Mouse (Mus musculus) gastrocnemius, postnatal 4 days (tissue): ENCODE results near the gene Nradd. TPM values are rescaled to one million over a fixed set of nuclear protein-coding genes. Genes with fewer than 3 reads are reported as not detected.
A peak's percentile ranks its signal among the peaks of the same experiment; 100 is the strongest.

Experiments
- DNase-seq, 2 experiments: peaks; one replicate each; pipeline ENCODE4 v3.0.0; 2021 to 2022; ENCODE audit warnings: low spot score in 2 of 2, mixed read lengths in 2 of 2
- total RNA-seq, 2 experiments: library from RNA; stranded (reverse); gene quantifications; 2 replicates each; pipeline ENCODE4 v1.2.3; 2021

Gene Nradd
- total RNA-seq, 2 experiments from 2014 or later: 4.0 to 4.3 TPM

DNA sequence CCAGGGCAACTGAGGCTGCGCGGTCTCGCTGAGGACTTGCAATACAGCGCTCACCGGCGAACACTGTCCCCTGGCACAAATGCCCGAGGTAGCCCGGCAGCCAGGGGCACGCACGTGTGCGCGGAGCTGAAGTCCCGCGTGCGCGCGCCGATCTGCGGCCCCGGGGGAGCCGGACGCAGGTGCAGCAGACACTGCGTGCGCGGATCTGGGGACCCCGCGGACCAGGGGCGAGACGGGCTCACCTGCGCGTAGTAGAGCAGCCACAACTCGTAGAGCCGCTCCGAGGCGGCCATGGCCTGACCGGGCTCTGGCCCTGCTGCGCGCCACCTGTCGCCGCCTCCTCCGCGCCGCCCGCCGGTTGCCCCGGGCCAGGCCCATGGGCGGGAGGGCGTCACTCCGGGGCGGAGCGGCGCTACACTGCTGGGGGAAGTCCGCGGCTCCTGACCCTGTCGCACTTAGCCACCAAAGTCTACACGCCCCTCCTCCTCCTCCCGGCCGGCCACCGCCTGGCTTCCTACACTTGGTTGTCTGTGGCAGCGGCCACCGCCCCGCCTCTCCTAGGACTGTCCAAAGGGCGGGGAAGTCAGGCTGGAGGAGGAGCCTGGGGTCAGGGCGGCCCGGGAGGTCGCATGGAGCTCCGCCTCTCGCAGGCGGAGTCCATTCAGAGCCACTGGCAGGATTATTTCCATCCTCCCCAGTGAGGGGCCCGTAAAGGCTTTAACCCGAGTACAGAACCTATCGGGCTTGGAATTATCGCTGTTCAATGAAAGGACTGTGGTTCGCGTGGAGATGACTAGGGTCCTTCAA is 29.6 kb upstream of the Nradd start, which contains the start of gene Nbeal2:
Gene Nbeal2, minus strand, starts transcription at position 507 of the 807 bp plus-strand sequence.
- peak; percentile 82 to 88 for DNase-seq

DNA sequence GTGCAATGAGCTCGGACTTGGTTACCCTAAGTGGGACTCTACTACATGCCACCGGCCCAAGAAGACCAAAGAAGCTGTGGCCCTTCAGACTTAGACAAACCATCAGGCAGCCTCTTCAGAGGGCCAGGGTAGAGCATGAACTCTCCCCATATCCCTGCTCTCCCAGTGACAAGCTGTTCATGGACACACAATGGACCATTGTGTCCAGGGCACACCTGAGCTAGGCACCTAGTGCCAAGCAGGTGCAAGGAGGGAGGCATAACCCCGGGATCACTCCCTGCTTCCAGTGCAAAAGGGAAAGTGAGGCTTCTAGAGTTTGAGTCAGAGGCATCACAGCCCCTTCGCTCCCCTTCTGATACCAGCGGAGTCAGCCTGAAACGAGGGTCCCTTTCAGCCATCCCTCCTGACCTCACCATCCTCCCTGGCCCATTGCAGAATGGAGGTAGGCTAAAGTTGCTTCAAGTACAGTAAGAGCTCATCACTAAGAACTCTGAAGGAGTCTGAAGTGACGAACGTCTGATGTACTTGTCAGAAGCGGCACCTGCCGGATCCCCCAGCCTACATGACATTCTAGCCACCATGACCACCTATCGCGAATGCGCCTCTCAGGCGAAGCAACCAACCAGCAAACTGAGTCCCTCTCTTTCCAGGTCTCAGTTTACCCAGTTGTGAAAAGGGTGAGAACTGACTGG is 28.9 kb upstream of the Nradd start:
- DNase-seq: no peak

- no peak for DNase-seq
Measured at GRCm38 (mm10) chr9:110651931-110652722, 27.9 kb upstream of the Nradd start.

DNA sequence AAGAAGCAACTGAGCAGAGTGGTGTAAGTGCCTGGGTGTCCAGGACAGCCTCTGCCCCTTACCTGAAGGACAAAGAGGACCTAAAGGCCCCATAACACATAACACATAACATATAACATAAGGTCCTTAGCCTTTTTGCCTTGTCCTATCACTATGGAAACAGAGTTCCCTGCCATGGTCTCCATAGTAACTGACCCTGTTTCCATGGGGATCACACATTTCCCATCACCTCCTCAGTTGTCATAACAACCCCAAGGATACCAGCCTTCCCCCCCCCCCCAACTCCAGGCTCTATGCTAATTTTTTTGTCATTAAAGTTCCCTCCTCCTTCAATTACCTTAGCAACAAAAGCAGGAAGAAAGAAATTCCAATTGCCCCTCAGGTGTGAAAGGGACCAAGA is 25.5 kb upstream of the Nradd start:
- DNase-seq: no peak

DNA sequence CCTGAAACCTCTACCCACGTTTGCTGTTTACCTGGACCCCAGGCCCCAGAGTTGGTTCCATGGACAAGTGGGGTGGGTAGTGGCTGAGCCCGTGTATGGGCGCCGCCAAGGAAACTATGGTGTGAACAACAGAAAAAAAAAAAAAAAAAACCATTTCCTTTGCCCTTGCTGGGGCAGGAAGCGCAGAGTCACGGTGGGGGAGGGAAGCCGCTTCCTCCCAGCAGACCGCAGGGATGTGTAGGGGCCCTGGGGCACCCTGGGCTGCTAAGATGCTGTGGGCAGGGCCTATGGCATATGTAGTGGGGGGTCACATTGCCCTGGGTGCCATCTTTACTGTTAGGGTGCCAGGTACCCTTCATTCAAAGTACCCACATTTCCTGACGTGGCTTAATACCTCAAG is 21.0 kb upstream of the Nradd start:
- no peak for DNase-seq

DNA sequence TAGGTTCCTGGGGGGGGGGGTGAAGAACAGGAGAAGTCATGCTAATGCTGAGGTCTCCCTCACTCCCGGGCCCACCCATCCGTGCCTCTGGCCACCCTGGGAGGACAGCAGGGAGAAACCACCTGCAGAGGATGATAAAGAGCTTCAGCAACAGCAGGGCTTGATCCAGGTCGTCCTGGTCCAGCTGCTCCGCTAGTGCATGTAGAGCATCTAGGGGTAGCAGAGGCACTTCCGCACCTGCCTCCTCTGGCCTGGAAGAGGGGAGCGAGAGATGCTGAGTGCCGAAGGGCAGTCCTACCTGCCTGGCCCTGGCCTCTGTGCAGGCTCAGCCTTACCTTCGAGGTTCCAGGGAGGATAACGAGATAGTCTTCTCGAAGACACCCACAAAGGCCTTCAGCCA is 20.0 kb upstream of the Nradd start:
- no peak for DNase-seq

GRCm38 (mm10) chr9:110643787-110644186 is 19.5 kb upstream of the Nradd start:
- DNase-seq: no peak

- no peak for DNase-seq
Measured at GRCm38 (mm10) chr9:110642812-110643524, 18.7 kb upstream of the Nradd start.

DNA sequence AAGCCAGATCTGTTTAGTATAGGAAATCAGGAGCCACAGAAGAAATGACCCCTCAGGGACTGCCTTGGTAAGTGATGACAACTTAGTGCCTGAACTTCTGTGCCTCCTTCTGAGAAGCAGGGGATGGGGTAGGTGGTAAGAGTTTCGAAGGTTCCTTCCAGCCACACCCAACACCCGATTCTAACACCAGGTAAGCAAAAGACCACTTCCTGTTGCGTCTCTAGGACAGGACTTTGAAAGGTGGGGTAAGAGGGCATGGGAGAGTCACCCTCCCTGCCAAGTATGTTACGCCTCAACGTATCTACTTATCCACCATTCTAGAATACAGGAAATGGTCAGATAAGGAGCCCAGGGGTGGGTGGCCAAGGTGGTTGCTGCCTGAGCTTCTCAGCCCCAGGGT is 16.8 kb upstream of the Nradd start:
- DNase-seq: no peak

- no peak for DNase-seq
Measured at GRCm38 (mm10) chr9:110638611-110639021, 14.4 kb upstream of the Nradd start.

- DNase-seq: peak; percentile 88
Measured at GRCm38 (mm10) chr9:110635225-110635624, 11.0 kb upstream of the Nradd start.

DNA sequence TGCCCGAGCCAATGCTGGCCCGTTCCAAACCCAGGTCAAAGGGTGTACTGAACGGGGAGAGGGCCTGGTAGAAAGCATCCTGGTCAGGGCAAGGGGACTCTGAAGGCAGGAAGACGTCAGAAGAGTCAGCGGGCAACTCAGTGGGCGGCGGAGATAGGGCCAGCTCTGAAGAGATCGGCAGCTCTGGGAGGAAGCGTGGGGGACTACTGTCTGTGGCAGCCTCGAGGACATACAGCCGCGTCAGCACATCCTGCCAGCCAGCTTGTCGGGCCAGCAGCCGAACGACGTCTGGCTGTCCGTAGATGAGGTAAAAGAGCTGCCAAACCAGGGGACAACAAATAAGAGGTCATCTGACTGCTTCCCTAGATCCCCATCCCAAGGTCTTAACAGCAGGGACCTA is 9.6 kb upstream of the Nradd start:
- DNase-seq: no peak

DNA sequence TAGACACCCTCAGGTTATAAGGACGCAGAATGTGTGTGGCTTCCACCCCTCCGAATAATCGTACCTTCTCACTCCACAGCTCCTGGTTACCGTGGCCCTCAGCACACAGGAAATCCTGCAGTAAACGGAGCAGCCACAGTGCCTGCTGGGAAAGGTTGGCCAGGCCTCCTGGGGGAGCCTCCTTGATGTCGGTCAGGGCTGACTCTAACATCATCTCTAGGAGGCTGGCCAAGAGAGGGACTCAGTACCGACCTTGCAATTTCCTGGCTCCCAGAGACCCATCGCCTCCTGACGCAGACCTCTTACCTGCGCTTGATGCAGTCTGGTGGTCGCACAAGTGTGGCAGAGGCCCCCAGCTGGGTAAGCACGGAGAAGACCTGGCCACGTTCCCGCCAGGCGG is 8.4 kb upstream of the Nradd start:
- no peak for DNase-seq

DNA sequence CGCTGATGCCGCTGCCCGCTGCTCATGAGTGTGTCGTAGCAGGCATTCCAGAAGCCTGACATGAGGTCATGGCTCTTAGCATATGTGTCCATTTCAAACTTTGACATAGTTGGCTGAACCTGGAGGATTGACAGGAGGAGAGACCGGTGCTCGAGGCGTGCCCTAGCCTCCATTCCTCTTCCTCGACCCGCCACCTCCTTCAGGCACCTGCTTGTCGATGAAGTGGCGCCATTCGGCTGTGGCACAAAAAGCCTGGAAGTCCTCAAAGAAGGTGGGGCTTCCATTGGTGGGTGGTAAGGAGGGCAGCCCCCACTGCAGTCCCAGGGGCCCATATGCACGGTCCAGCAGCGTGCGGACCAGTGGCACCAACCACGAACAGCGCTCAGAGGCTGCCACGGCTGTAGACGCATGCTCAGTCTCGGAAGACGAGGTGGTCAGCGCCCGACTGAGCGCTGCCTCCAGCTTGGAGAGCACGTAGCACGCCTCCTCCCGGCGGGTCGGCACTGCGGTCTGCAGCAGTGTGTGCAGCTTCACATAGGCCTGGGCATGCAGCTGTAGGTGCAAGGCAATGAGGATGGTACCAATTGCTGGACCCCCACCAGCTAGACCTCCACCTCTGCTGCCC is 7.5 kb upstream of the Nradd start:
- no peak for DNase-seq

- DNase-seq: peak in 1 of 2 experiments; percentile 56
Measured at GRCm38 (mm10) chr9:110631191-110631590, 6.9 kb upstream of the Nradd start.

- no peak for DNase-seq
Measured at GRCm38 (mm10) chr9:110630171-110630570, 5.9 kb upstream of the Nradd start.

DNA sequence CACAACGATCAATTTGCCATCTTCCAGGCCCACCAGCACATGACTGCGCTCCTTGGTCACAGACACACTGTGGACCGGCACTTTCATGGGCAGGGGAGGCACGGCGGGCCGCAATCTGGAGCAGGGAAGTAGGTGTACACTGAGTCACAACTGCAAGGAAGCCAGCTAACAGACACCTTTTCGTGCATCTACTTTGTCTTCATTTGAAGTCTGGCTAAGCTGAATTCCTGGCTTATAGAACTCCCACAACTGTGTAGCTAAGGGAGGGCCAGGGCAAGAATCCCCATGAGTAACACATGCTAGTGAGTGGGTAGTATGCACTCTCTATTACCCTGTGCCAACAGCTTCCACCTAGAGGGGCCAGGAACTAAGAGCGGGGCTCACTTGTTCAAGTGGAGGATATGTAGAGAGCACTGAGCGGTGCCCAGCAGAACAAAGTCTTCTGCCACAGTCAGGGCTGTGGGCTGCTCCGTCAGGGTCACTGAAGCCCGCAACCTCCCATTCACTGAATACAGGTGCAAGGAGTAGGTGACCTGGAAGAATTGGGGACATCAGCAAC is 1.2 kb upstream of the Nradd start:
- no peak for DNase-seq

DNA sequence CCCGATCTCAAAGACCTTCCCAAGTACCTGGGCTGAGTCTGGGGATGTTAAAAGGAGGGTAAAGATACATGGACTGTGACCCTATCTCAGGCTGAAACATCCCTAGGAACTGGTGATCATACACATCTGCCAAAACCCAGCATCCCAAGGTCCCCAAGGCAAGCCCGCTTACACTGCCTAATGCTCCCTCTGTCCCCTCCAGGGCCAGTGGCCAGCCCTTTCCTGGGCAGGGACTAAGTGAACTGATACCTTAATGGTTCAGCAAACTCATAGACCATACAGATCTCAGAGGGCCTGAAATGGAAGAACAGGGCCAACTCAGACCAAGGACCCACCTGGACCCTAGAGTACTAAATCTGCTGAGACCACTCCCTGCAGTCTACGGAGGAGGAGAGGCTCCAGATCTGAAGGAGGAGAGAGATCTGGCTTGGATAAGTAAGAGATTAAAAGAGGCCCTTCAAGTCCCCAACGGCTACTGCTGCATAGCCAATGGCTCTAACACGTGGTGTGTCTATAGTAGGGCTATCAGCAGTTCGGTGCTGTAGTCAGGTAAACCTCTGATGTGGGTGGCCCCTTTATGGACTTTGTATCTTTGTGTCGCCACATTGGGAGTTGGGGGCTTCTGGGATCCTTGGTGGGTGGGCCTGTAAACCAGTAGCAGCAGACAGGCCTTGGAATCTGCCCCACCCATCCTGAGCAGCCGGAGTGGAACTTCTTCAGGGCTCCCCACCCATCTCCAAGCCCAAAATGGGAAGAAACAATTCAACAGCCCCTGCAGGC is 646 bp downstream of the Nradd start:
- no peak for DNase-seq

GRCm38 (mm10) chr9:110622621-110623219 is 1.5 kb downstream of the Nradd start:
- DNase-seq: no peak
